Mouse (Mus musculus) forebrain, embryonic 16.5 days (tissue): ENCODE results near the gene Olfr368. TPM values are rescaled to one million over a fixed set of nuclear protein-coding genes. Genes with fewer than 3 reads are reported as not detected.

Experiments
- ATAC-seq: fragments of 200-750 bp; cut with Nextera tagmentation; 2 replicates; pipeline ENCODE4 v1.8.0; 2017; ENCODE audit warnings: mild to moderate bottlenecking, moderate library complexity
- H3K27ac ChIP-seq: fragments of 300-500 bp; sonication (generic); 2 replicates; pipeline ENCODE4 v1.5.1; 2014; ENCODE audit warnings: low read length, control low read depth
- H3K27me3 ChIP-seq: fragments of 300-500 bp; sonication (generic); replicated peaks from 2 replicates; pipeline ENCODE4 v1.6.1; 2014; ENCODE audit warnings: low read length; ENCODE audit not compliant: control insufficient read depth, insufficient read depth
- H3K36me3 ChIP-seq: fragments of 300-500 bp; sonication (generic); 2 replicates; pipeline ENCODE4 v1.6.1; 2014; ENCODE audit not compliant: control insufficient read depth, insufficient read depth
- H3K4me1 ChIP-seq: fragments of 300-500 bp; sonication (generic); replicated peaks from 2 replicates; pipeline ENCODE4 v1.6.1; 2014; ENCODE audit warnings: low read length; ENCODE audit not compliant: control insufficient read depth, insufficient read depth
- H3K4me2 ChIP-seq: fragments of 300-500 bp; sonication (generic); 2 replicates; pipeline ENCODE4 v1.6.1; 2014; ENCODE audit warnings: mild to moderate bottlenecking, low read length, control low read depth
- H3K4me3 ChIP-seq: fragments of 300-500 bp; sonication (generic); replicated peaks from 2 replicates; pipeline ENCODE4 v1.5.1; 2014; ENCODE audit warnings: mild to moderate bottlenecking, low read length, control low read depth
- H3K9ac ChIP-seq: fragments of 300-500 bp; sonication (generic); replicated peaks from 2 replicates; pipeline ENCODE4 v1.6.1; 2014; ENCODE audit warnings: low read depth, low read length, control low read depth
- H3K9me3 ChIP-seq: fragments of 300-500 bp; sonication (generic); 2 replicates; pipeline ENCODE4 v1.6.1; 2016; ENCODE audit warnings: low read length; ENCODE audit not compliant: control insufficient read depth
- WGBS: fragments of 180-500 bp; shearing (Covaris S2); extraction: QIAGEN DNeasy Blood & Tissue Kit; methylation state at CpG from one replicate; pipeline ENCODE4 v1.1.7; 2014; 5-methylcytosine and 5-hydroxymethylcytosine counted together
- polyA plus RNA-seq: library from polyadenylated mRNA; unstranded; fragments of >200 nt; fragmentation: Nextera tagmentation; extraction: Ambion mirVana; gene quantifications from 2 replicates; pipeline ENCODE4 v1.2.1, GENCODE M21; 2015

Olfr368 gene
- not detected in 2 replicates for polyA plus RNA-seq

DNA sequence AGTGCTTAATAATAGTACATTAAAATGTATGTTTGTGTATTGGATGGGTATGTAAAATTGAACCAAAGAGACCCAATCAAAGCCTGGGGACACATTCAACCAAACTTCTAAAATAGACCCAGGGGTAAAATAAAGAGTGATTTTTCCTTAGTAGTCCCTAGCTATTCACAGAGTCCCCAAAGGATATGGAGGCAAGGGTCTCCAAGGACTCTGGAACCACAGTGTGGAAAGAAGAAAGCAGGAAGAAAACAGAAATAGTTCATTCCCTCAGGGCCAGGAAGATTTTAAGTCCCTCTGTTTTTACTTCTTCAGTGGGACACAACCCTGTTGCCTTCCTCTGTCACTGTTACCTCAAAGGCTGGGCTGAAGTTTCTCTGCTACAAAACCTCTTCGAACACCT is at the start of gene Olfr368:
Olfr368 (plus strand) TSS at position 301 of the 400 bp plus-strand sequence.
- Histone ChIP-seq H3K36me3 (no peaks in the 10 kb centered on the region), H3K4me3 (no peak within 1 kb of the TSS), H3K4me2 (no peak within 1 kb of the TSS), H3K27ac (no peak within 1 kb of the TSS), H3K27me3 (no peaks in the 10 kb centered on the region), H3K4me1 (no peaks in the 10 kb centered on the region), H3K9ac (no peak within 1 kb of the TSS), H3K9me3 (no peaks in the 10 kb centered on the region)
- ATAC-seq = no peak
- WGBS = 79% methylated on average over 1 of the region's 1 CpGs

DNA sequence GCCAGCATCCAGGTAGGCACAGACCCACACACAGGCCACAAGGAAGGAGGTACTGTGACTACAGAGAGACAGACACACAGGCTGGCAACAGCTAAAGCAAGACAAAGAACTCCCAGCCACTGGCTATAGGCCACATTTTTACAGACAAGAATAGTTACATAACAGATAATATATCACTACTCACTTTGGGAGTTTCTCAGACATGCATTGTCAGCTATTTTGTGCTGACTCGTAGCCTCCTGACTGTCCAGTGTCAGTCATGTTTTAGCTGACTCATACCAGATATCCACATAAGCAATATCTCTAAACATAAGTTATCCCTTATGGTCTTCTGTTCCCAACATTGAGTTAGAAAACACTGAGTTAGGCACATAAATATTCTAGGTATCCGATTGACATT is 7.0 kb downstream of the Olfr368 start:
- Histone ChIP-seq H3K4me1 (no peaks in the 10 kb centered on the region), H3K4me2 (no peak overlapping the region), H3K27me3 (no peaks in the 10 kb centered on the region), H3K36me3 (no peaks in the 10 kb centered on the region), H3K27ac (no peak overlapping the region), H3K4me3 (no peak overlapping the region), H3K9me3 (no peaks in the 10 kb centered on the region), H3K9ac (no peak overlapping the region)
- no peak for ATAC-seq
- 91% methylated on average over 2 of the region's 2 CpGs for WGBS

GRCm38 (mm10) chr2:37338497-37339187 is 12.3 kb downstream of the Olfr368 start:
- H3K36me3 ChIP-seq = no peaks in the 10 kb centered on the region
- H3K4me2 ChIP-seq = no peak overlapping the region
- H3K27ac ChIP-seq = no peak overlapping the region
- H3K9ac ChIP-seq = no peak overlapping the region
- no peaks in the 10 kb centered on the region for H3K4me1 ChIP-seq
- no peaks in the 10 kb centered on the region for H3K27me3 ChIP-seq
- WGBS = 61% methylated on average over 10 of the region's 10 CpGs
- no peak for ATAC-seq
- no peaks in the 10 kb centered on the region for H3K9me3 ChIP-seq
- no peak overlapping the region for H3K4me3 ChIP-seq

- Histone ChIP-seq H3K9ac (no peak overlapping the region), H3K4me1 (no peaks in the 10 kb centered on the region), H3K9me3 (no peaks in the 10 kb centered on the region), H3K36me3 (peaks cover 50% of the 10 kb centered on the region), H3K4me3 (no peak overlapping the region), H3K27ac (no peak overlapping the region), H3K27me3 (no peaks in the 10 kb centered on the region), H3K4me2 (no peak overlapping the region)
- ATAC-seq = no peak
- 87% methylated on average over 7 of the region's 7 CpGs for whole genome bisulfite sequencing
Measured at GRCm38 (mm10) chr2:37351671-37352070, 25.4 kb downstream of the Olfr368 start.

- peaks cover 45% of the 10 kb centered on the region for H3K36me3 ChIP-seq
- no peak for ATAC-seq
- H3K4me3 ChIP-seq = no peak overlapping the region
Measured at GRCm38 (mm10) chr2:37355571-37355970, 29.3 kb downstream of the Olfr368 start.

DNA sequence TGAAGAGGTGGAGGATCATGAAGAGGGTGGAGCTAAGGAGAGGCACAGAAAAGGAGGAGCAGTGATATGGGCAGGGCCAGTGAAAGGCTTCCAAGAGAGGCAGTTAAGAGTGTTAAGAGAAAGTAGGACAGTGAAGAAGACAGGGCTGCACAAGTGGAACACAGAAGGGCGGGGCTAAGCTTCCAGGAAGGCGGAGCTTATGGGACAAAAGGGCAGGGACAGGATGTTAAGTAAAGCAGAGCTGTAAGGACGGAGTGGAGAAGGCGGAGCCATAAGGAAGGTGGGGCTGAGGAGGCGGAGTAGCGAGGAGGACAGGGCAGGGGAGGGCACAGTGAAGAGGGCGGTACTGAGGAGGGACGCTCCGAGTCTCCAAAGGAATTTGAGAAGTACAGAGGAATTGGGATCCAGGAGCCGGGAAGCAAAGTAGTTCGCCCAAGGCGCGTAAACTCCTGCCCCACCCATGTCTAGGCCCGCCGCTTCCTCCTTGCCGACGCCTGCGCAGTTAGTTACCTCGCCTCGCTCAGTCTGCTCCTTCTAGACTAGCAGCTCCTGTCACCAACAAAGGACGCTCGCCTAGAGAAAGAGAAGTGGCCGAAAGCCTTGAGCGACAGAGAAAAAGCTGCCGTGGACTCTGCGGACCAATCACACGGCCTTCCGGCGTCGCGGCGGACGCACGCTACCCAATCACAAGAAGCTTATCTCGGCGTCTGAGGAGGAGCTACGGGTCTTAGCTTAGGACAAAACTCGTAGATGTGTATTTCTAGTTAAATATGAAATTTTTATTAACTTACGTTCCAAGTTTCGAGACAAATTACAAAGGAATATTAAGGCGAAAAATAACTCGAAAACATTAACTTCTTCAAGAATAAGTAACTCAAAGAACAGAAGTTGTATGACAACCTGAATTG is 32.6 kb downstream of the Olfr368 start, which contains the start of gene Pdcl:
Pdcl (minus strand) TSS at position 700 of the 908 bp plus-strand sequence.
- under 1% methylated on average over 41 of the region's 42 CpGs for WGBS
- H3K4me1 ChIP-seq = peaks cover 14% of the 10 kb centered on the region
- peak within 1 kb of the TSS; percentile 66 for H3K9ac ChIP-seq
- H3K27ac ChIP-seq = peak within 1 kb of the TSS; percentile 87
- no peaks in the 10 kb centered on the region for H3K27me3 ChIP-seq
- no peaks in the 10 kb centered on the region for H3K9me3 ChIP-seq
- H3K36me3 ChIP-seq = peaks cover 20% of the 10 kb centered on the region
- peak within 1 kb of the TSS; percentile 84 for H3K4me2 ChIP-seq
- peak within 1 kb of the TSS; percentile 96 for H3K4me3 ChIP-seq
- ATAC-seq = peak; percentile 97

More at GRCm38 (mm10) chr2:37355571-37355970, 29.3 kb downstream of the Olfr368 start:
- 96% methylated on average over 5 of the region's 5 CpGs for WGBS
- Histone ChIP-seq H3K9me3 (no peaks in the 10 kb centered on the region), H3K27me3 (no peaks in the 10 kb centered on the region), H3K4me2 (no peak overlapping the region), H3K9ac (no peak overlapping the region), H3K27ac (no peak overlapping the region), H3K4me1 (peaks cover 14% of the 10 kb centered on the region)

GRCm38 (mm10) chr2:37359908-37360307 is 33.6 kb downstream of the Olfr368 start:
- H3K27me3 ChIP-seq = no peaks in the 10 kb centered on the region
- 91% methylated on average over 2 of the region's 2 CpGs for WGBS
- ATAC-seq = no peak
- no peak overlapping the region for H3K4me2 ChIP-seq
- no peak overlapping the region for H3K27ac ChIP-seq
- peaks cover 13% of the 10 kb centered on the region for H3K36me3 ChIP-seq
- no peak overlapping the region for H3K9ac ChIP-seq
- H3K4me3 ChIP-seq = no peak overlapping the region
- no peaks in the 10 kb centered on the region for H3K9me3 ChIP-seq
- peaks cover 14% of the 10 kb centered on the region for H3K4me1 ChIP-seq

DNA sequence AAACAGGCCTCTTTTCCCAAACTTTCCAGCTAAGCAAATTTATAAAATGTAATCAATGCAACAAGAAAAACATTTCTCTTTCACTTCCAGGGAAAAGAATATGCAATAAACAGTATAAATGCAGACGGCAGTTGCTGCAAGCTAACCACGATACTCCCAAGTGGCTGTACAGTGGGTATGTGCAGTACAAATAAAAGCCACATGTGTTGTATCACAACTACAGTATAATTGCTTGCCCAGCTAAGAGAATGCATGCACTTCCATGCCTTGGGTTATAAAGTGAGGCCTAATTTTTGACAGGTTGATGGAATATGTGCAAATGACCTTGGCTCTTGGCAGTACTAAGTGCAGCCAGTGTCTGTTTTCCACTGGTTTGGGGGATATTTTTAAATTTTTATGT is 44.3 kb downstream of the Olfr368 start:
- no peaks in the 10 kb centered on the region for H3K9me3 ChIP-seq
- H3K4me1 ChIP-seq = no peaks in the 10 kb centered on the region
- peaks cover 4% of the 10 kb centered on the region for H3K36me3 ChIP-seq
- H3K9ac ChIP-seq = no peak overlapping the region
- no peak overlapping the region for H3K27ac ChIP-seq
- 99% methylated on average over 2 of the region's 2 CpGs for WGBS
- H3K27me3 ChIP-seq = no peaks in the 10 kb centered on the region
- H3K4me2 ChIP-seq = no peak overlapping the region
- no peak overlapping the region for H3K4me3 ChIP-seq
- ATAC-seq = no peak

DNA sequence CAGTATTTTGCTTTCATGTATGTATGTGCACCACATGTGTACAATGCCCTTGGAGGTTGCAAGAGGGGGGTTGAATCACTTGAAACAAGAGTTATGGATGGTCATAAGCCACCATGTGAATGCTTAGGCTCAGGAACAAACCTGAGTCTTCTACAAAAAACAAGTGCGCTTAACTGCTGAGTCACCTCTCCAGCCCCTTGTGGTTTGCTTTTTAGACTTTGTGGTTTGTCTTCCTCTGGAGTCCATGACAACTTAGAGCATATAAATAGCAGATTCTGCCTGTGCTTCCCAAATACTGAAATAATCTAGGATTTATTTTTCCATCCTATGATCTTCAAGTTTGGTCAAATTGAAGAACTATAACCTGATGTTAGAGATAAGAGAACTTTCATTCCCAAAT is 49.7 kb downstream of the Olfr368 start:
- 100% methylated on average over 1 of the region's 1 CpGs for WGBS
- no peak for ATAC-seq
- Histone ChIP-seq H3K9me3 (no peaks in the 10 kb centered on the region), H3K4me1 (no peaks in the 10 kb centered on the region), H3K9ac (no peak overlapping the region), H3K36me3 (peaks cover 16% of the 10 kb centered on the region), H3K4me2 (no peak overlapping the region), H3K4me3 (no peak overlapping the region), H3K27ac (no peak overlapping the region), H3K27me3 (no peaks in the 10 kb centered on the region)
